Mouse (Mus musculus): Measurements from ENCODE around the gene Mdk. TPM values are rescaled to one million over a fixed set of nuclear protein-coding genes. Genes with fewer than 3 reads are reported as not detected.
A peak's percentile ranks its signal among the peaks of the same experiment; 100 is the strongest.

Mdk gene
- polyA plus RNA-seq, 1 experiment: 0.29 TPM

GRCm38 (mm10) chr2:91953825-91954224 is 21.7 kb upstream of the Mdk start:
- no peak overlapping the region for H3K4me3 ChIP-seq
- peak overlapping the region; percentile 32 for H3K4me2 ChIP-seq (ENCODE audit: low read depth)
- H3K36me3 ChIP-seq (ENCODE audit: control insufficient read depth, insufficient read depth): no peaks in the 10 kb centered on the region
- TF ChIP-seq CEBPB (IDR thresholded peaks at IDR 0.05; ENCODE audit: insufficient read depth, poor library complexity, severe bottlenecking): no peak
- TF ChIP-seq MYOG (IDR thresholded peaks at IDR 0.05; ENCODE audit: control insufficient read depth in 1 of 3, insufficient read depth in 1 of 3, insufficient read length in 2 of 3, low read depth in 2 of 3): no peak
- TF ChIP-seq POLR2A (IDR thresholded peaks at IDR 0.05; ENCODE audit: insufficient read length, low read depth): no peak
- H3K27me3 ChIP-seq (ENCODE audit: control insufficient read depth, insufficient read depth, insufficient read length): no peaks in the 10 kb centered on the region
- H3ac ChIP-seq (ENCODE audit: control insufficient read depth, insufficient read length): no peak overlapping the region
- H3K79me2 ChIP-seq (ENCODE audit: control insufficient read depth, insufficient read depth): peaks cover 48% of the 10 kb centered on the region

DNA sequence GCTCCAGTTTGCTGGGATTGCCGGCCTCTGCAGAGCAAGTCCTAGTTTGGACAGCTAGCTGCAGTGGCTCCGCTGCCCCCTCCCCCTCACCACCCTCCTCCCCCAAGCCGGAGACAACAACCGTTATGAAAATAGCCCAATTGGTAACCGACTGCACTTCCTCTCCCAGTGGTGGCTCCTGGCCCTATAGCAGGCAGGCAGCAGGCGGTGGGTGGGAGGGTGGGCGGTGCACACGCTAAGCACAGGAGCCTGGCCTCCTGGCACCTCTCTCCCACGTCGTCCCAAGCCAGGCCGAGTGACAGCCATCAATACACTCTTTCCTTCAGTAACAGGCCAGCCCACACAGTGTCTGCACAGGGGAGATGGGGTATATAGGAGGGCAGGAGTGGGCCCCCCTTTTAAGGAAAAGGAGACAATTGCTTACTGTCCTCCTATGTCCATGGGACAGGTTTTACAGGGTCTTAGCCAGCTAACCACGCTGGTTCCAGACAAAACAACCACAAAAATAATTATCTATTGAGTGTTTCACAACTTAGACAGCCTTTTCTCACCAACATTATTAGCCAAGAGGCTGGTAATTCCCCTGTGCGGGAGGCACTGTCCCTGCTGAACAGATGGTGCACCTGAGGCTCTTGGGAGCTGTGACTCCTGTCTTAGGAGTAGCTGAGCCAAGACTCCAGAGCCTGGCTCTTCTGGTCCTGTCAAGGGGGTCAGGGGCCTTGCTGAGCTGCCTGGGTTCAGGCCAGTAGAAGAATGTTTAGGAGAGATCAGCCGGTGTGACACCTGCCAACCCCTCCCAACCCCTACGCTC is 18.4 kb upstream of the Mdk start:
- Histone ChIP-seq H3K79me2 (ENCODE audit: control insufficient read depth, insufficient read depth) (peaks cover 43% of the 10 kb centered on the region), H3K4me2 (ENCODE audit: low read depth) (peak overlapping the region; percentile 73), H3ac (ENCODE audit: control insufficient read depth, insufficient read length) (no peak overlapping the region), H3K36me3 (ENCODE audit: control insufficient read depth, insufficient read depth) (no peaks in the 10 kb centered on the region), H3K27me3 (ENCODE audit: control insufficient read depth, insufficient read depth, insufficient read length) (no peaks in the 10 kb centered on the region), H3K4me3 (peak overlapping the region; percentile 19)
- TF ChIP-seq MYOD1 (IDR thresholded peaks at IDR 0.05; ENCODE audit: control insufficient read depth in 1 of 3, insufficient read length in 2 of 3, low read depth in 2 of 3) (peak in 1 of 3 experiments; percentile 57), TCF3 (IDR thresholded peaks at IDR 0.05; ENCODE audit: insufficient read length, low read depth) (no peak), REST (IDR thresholded peaks at IDR 0.05; ENCODE audit: insufficient read depth, insufficient read length) (no peak), POLR2A (IDR thresholded peaks at IDR 0.05; ENCODE audit: insufficient read length, low read depth) (peak; percentile 36), CEBPB (IDR thresholded peaks at IDR 0.05; ENCODE audit: insufficient read depth, poor library complexity, severe bottlenecking) (0 out of 2 replicates have a peak, but pooled peaks have one; percentile 19)

GRCm38 (mm10) chr2:91949411-91950274 is 17.5 kb upstream of the Mdk start:
- Histone ChIP-seq H3K27me3 (ENCODE audit: control insufficient read depth, insufficient read depth, insufficient read length) (no peaks in the 10 kb centered on the region), H3K4me3 (peak overlapping the region; percentile 19), H3K4me2 (ENCODE audit: low read depth) (peak overlapping the region; percentile 73), H3K36me3 (ENCODE audit: control insufficient read depth, insufficient read depth) (no peaks in the 10 kb centered on the region), H3K79me2 (ENCODE audit: control insufficient read depth, insufficient read depth) (peaks cover 38% of the 10 kb centered on the region), H3ac (ENCODE audit: control insufficient read depth, insufficient read length) (no peak overlapping the region)
- TF ChIP-seq MAX (IDR thresholded peaks at IDR 0.05; ENCODE audit: low read depth) (no peak), SRF (IDR thresholded peaks at IDR 0.05; ENCODE audit: control insufficient read depth, insufficient read length, low read depth) (no peak), POLR2AphosphoS2 (IDR thresholded peaks at IDR 0.05; ENCODE audit: insufficient read length, low read depth) (no peak), USF1 (IDR thresholded peaks at IDR 0.05; ENCODE audit: low read depth) (no peak), E2F4 (IDR thresholded peaks at IDR 0.05; ENCODE audit: insufficient read depth) (no peak), CEBPB (IDR thresholded peaks at IDR 0.05; ENCODE audit: insufficient read depth, poor library complexity, severe bottlenecking) (no peak), POLR2A (IDR thresholded peaks at IDR 0.05; ENCODE audit: insufficient read length, low read depth) (peak; percentile 9), REST (IDR thresholded peaks at IDR 0.05; ENCODE audit: insufficient read depth, insufficient read length) (no peak), MYOD1 (IDR thresholded peaks at IDR 0.05; ENCODE audit: control insufficient read depth in 1 of 3, insufficient read length in 2 of 3, low read depth in 2 of 3) (peak in 2 of 3 experiments; percentile 52 to 66), MYOG (IDR thresholded peaks at IDR 0.05; ENCODE audit: control insufficient read depth in 1 of 3, insufficient read depth in 1 of 3, insufficient read length in 2 of 3, low read depth in 2 of 3) (peak in 2 of 3 experiments; percentile 68 to 74), TCF3 (IDR thresholded peaks at IDR 0.05; ENCODE audit: insufficient read length, low read depth) (no peak), TCF12 (IDR thresholded peaks at IDR 0.05; ENCODE audit: insufficient read depth, poor library complexity, severe bottlenecking) (no peak)

- Histone ChIP-seq H3K36me3 (ENCODE audit: control insufficient read depth, insufficient read depth) (no peaks in the 10 kb centered on the region), H3K27me3 (ENCODE audit: control insufficient read depth, insufficient read depth, insufficient read length) (no peaks in the 10 kb centered on the region), H3ac (ENCODE audit: control insufficient read depth, insufficient read length) (no peak overlapping the region), H3K79me2 (ENCODE audit: control insufficient read depth, insufficient read depth) (peaks cover 32% of the 10 kb centered on the region), H3K4me3 (peak overlapping the region; percentile 19), H3K4me2 (ENCODE audit: low read depth) (peak overlapping the region; percentile 73)
- TF ChIP-seq MYOD1 (IDR thresholded peaks at IDR 0.05; ENCODE audit: control insufficient read depth in 1 of 3, insufficient read length in 2 of 3, low read depth in 2 of 3) (peak; percentile 54 to 95 (median 72)), TCF12 (IDR thresholded peaks at IDR 0.05; ENCODE audit: insufficient read depth, poor library complexity, severe bottlenecking) (peak; percentile 73), TCF3 (IDR thresholded peaks at IDR 0.05; ENCODE audit: insufficient read length, low read depth) (peak; percentile 72), MYOG (IDR thresholded peaks at IDR 0.05; ENCODE audit: control insufficient read depth in 1 of 3, insufficient read depth in 1 of 3, insufficient read length in 2 of 3, low read depth in 2 of 3) (peak; percentile 67 to 95 (median 77)), USF1 (IDR thresholded peaks at IDR 0.05; ENCODE audit: low read depth) (no peak)
These were observed 16.7 kb upstream of the Mdk start for GRCm38 (mm10) chr2:91948792-91949241.

GRCm38 (mm10) chr2:91948151-91948509 is 16.0 kb upstream of the Mdk start:
- Histone ChIP-seq H3K36me3 (ENCODE audit: control insufficient read depth, insufficient read depth) (peaks cover 4% of the 10 kb centered on the region), H3K79me2 (ENCODE audit: control insufficient read depth, insufficient read depth) (peaks cover 27% of the 10 kb centered on the region), H3K4me3 (peak overlapping the region; percentile 19), H3ac (ENCODE audit: control insufficient read depth, insufficient read length) (no peak overlapping the region), H3K4me2 (ENCODE audit: low read depth) (peak overlapping the region; percentile 73), H3K27me3 (ENCODE audit: control insufficient read depth, insufficient read depth, insufficient read length) (no peaks in the 10 kb centered on the region)
- no peak for TF ChIP-seq TCF3 (IDR thresholded peaks at IDR 0.05; ENCODE audit: insufficient read length, low read depth)
- TF ChIP-seq MYOG (IDR thresholded peaks at IDR 0.05; ENCODE audit: control insufficient read depth in 1 of 3, insufficient read depth in 1 of 3, insufficient read length in 2 of 3, low read depth in 2 of 3): no peak
- no peak for TF ChIP-seq USF1 (IDR thresholded peaks at IDR 0.05; ENCODE audit: low read depth)
- TF ChIP-seq POLR2A (IDR thresholded peaks at IDR 0.05; ENCODE audit: insufficient read length, low read depth): no peak
- TF ChIP-seq MAX (IDR thresholded peaks at IDR 0.05; ENCODE audit: low read depth): no peak
- no peak for TF ChIP-seq SRF (IDR thresholded peaks at IDR 0.05; ENCODE audit: control insufficient read depth, insufficient read length, low read depth)
- no peak for TF ChIP-seq CEBPB (IDR thresholded peaks at IDR 0.05; ENCODE audit: insufficient read depth, poor library complexity, severe bottlenecking)
- TF ChIP-seq POLR2AphosphoS2 (IDR thresholded peaks at IDR 0.05; ENCODE audit: insufficient read length, low read depth): no peak
- TF ChIP-seq TCF12 (IDR thresholded peaks at IDR 0.05; ENCODE audit: insufficient read depth, poor library complexity, severe bottlenecking): no peak
- no peak for TF ChIP-seq E2F4 (IDR thresholded peaks at IDR 0.05; ENCODE audit: insufficient read depth)
- no peak for TF ChIP-seq REST (IDR thresholded peaks at IDR 0.05; ENCODE audit: insufficient read depth, insufficient read length)
- TF ChIP-seq MYOD1 (IDR thresholded peaks at IDR 0.05; ENCODE audit: control insufficient read depth in 1 of 3, insufficient read length in 2 of 3, low read depth in 2 of 3): no peak

Data from myocyte (in vitro differentiated cells).